Mouse (Mus musculus): Measurements from ENCODE around the gene Mindy3. TPM values are rescaled to one million over a fixed set of nuclear protein-coding genes. Genes with fewer than 3 reads are reported as not detected.
"Not testable (repeated sequence)": the region's sequence is repeated elsewhere in the genome, so short reads cannot be mapped to it uniquely, and the experiment has no call there.

Gene Mindy3
- 31.0 and 32.4 TPM in 2 replicates for polyA plus RNA-seq (2016; fragmentation: Nextera tagmentation; extraction: Ambion mirVana)

DNA sequence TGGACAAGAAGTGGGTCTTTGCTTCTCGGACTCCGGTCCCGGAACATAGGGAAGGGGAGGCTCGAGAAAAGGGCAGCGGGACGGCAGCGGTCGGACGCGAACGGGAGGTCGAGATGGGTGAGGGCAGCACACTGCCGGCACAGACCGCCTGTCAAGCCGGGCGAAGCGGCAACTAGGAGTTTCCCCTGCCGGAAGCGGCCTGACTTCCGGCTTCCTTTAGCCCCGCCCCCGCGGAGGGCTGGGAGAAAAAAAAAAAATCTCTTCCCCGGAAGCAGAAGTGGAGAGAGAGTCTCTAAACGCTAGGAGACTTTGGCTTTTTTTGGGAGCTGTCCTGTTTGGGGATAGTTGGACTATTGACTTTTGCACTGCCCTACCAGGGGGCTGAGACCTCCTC is at the start of gene Mindy3:
TSS of gene Mindy3 (minus strand) at position 209 of the 394 bp plus-strand sequence.
- Histone ChIP-seq H3K36me3 (no peaks in the 10 kb centered on the region), H3K9me3 (no peaks in the 10 kb centered on the region), H3K27me3 (ENCODE audit: insufficient read depth, poor library complexity, severe bottlenecking) (no peaks in the 10 kb centered on the region), H3K4me3 (peak within 1 kb of the TSS; percentile 89), H3K4me1 (peaks cover 10% of the 10 kb centered on the region), H3K27ac (peak within 1 kb of the TSS; percentile 84)
- under 1% methylated on average over 25 of the region's 25 CpGs for WGBS
- DNase-seq (ENCODE audit: low spot score) = peak; percentile 96

DNA sequence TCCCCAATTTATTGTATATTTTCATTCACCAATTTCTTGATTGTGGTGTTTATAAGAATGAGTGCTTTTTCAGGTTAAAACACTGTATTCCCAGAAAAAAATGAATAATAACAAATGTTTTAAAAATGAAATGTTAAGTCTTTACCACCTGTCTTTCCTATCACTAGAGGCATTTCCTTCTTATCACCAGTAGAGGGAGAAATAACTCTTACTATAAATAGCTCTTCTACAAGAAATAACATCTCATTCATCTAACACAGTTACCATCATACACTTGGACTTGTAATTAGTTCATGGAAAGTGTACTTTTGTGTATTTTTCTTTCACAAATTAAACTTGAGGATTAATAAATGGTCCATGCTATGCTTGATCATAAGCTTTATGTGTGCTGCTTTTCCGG is 40.5 kb upstream of the Mindy3 start:
- no peak for DNase-seq (ENCODE audit: low spot score)
- Histone ChIP-seq H3K27ac (no peak overlapping the region), H3K27me3 (ENCODE audit: insufficient read depth, poor library complexity, severe bottlenecking) (no peaks in the 10 kb centered on the region), H3K4me1 (no peaks in the 10 kb centered on the region), H3K9me3 (no peaks in the 10 kb centered on the region), H3K4me3 (no peak overlapping the region), H3K36me3 (no peaks in the 10 kb centered on the region)
- WGBS = 94% methylated on average over 1 of the region's 1 CpGs

DNA sequence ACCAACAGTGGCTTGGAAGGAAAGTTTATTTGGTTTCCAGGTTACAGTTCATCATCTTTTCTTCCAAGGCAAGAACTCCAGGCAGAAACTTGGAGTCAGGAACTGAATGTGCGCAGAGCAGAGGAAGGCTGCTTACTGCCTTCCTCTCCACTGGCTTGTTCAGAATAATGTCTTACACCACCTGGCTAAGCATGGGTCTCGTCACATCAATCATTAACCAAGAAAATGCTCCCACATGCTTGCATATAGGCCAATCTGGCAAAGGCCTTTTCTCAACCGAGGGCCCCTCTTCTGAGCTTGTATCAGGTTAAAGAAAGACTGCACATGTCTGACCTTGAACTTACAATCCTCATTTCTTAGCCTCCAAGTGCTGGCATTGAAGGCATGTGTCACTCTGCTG is 30.8 kb upstream of the Mindy3 start:
- Histone ChIP-seq H3K4me1 (no peaks in the 10 kb centered on the region), H3K27ac (no peak overlapping the region)
- WGBS = 78% methylated on average over 3 of the region's 3 CpGs

DNA sequence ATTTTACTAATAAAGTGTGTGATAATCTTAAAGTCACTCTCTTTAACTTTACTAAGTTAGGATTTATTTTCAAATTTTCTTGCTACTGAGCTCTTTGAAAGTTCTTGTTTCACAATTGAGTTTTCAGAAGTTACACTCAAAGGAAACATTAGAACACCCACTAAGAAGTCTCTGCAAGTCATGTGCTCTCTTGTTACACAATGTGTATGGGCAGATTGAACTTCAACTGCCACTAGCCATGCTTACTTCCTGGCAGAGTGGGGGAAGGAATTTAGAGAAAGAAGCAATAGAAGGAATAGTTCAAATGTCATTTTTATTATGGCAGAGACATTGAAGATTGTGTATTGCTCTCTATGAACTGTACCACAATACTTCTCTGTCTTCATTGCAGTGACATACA is 20.9 kb upstream of the Mindy3 start:
- H3K4me1 ChIP-seq = no peaks in the 10 kb centered on the region
- H3K9me3 ChIP-seq = no peaks in the 10 kb centered on the region
- no peak for DNase-seq (ENCODE audit: low spot score)
- no peaks in the 10 kb centered on the region for H3K27me3 ChIP-seq (ENCODE audit: insufficient read depth, poor library complexity, severe bottlenecking)
- H3K4me3 ChIP-seq = no peak overlapping the region
- no peak overlapping the region for H3K27ac ChIP-seq
- no peaks in the 10 kb centered on the region for H3K36me3 ChIP-seq

More for the DNA sequence above, 30.8 kb upstream of the Mindy3 start:
- no peaks in the 10 kb centered on the region for H3K9me3 ChIP-seq
- DNase-seq (ENCODE audit: low spot score) = no peak
- H3K27me3 ChIP-seq (ENCODE audit: insufficient read depth, poor library complexity, severe bottlenecking) = no peaks in the 10 kb centered on the region
- H3K4me3 ChIP-seq = no peak overlapping the region
- H3K36me3 ChIP-seq = no peaks in the 10 kb centered on the region

DNA sequence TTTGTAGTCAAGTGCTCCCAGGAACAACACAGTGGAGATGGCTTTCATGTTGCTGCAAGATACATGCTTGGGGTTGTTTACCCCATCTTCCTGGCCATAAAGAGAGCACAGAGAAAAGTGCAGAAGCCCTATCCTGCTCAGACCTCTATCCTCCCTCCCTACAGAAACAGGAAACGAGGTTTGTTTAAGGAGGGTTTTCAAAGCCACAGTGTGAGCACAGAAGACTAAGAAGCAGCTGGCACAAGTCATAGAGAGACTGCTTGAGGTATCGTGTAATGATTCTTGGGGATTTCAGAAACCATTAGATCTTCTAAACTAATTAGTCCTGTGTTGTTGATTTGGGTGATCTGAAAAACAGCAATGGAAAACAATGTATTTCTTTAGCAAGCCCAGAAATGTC is 20.3 kb upstream of the Mindy3 start:
- WGBS = 44% methylated on average over 2 of the region's 2 CpGs

DNA sequence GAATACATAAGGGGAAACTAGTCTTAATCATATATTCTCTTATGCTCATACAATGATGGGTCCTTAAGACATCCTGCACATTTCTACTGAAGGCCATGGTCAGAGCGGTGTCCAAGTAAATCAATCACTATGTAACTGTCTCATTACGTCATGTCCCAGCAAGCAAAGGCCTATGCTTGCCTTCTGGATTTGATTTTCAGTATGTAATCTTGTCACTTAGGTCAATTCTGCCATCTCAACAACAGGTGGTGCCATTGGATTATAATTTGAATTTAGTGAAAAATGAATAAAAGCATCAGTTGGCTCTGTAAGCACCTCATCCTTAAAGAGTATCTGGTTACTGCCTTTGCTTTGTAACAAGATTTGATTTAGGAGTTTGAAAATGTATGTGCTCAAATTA is 18.9 kb upstream of the Mindy3 start:
- WGBS = 83% methylated on average over 2 of the region's 2 CpGs
- DNase-seq (ENCODE audit: low spot score) = no peak
- Histone ChIP-seq H3K27me3 (ENCODE audit: insufficient read depth, poor library complexity, severe bottlenecking) (no peaks in the 10 kb centered on the region), H3K4me3 (no peak overlapping the region), H3K9me3 (no peaks in the 10 kb centered on the region), H3K27ac (no peak overlapping the region), H3K36me3 (no peaks in the 10 kb centered on the region), H3K4me1 (no peaks in the 10 kb centered on the region)

More for the DNA sequence above, 20.3 kb upstream of the Mindy3 start:
- H3K4me1 ChIP-seq = no peaks in the 10 kb centered on the region
- H3K27me3 ChIP-seq (ENCODE audit: insufficient read depth, poor library complexity, severe bottlenecking) = no peaks in the 10 kb centered on the region
- no peak for DNase-seq (ENCODE audit: low spot score)
- no peaks in the 10 kb centered on the region for H3K9me3 ChIP-seq
- no peak overlapping the region for H3K4me3 ChIP-seq
- no peaks in the 10 kb centered on the region for H3K36me3 ChIP-seq
- no peak overlapping the region for H3K27ac ChIP-seq

DNA sequence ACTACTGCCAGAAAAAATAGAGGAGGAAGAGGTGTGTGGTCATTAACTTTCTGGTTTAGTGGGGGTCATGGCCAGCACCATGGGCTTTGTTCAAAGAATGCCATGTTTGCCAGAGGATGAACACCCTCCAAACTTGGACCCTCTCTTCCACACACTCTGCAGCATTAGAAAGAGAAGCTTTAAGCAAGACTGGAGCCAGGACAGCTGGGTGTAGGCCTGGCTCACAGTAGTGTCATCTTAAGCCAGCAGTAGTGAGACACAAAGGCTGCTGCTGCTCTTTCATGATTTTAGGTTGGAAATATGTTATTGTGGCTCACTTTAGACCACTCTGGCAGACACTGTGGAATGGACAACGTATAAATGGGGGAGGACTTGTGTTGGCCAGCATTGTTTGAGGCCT is 12.8 kb upstream of the Mindy3 start:
- DNase-seq (ENCODE audit: low spot score) = no peak
- no peaks in the 10 kb centered on the region for H3K36me3 ChIP-seq
- H3K27me3 ChIP-seq (ENCODE audit: insufficient read depth, poor library complexity, severe bottlenecking) = no peaks in the 10 kb centered on the region
- H3K27ac ChIP-seq = no peak overlapping the region
- no peaks in the 10 kb centered on the region for H3K4me1 ChIP-seq
- no peak overlapping the region for H3K4me3 ChIP-seq
- H3K9me3 ChIP-seq = no peaks in the 10 kb centered on the region
- 74% methylated on average over 1 of the region's 1 CpGs for WGBS

DNA sequence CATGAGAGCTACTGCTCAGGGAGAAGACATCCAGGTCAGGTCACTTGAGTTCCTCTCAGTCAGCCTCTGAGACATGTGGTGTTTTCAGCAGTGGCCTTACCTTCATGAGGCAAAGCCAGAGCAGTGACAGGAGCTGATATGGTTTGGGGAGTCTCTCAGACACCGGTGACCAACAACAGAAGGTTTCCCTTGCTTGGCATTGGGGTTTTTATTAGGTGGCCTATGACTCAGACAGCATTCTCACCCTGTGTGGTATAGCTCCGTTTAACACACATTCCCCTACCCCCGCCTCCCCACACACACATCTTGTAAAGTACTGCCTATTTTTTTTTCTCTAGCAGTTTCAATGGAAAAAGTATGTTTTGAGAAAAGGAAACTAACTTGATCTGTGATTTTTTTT is 5.1 kb upstream of the Mindy3 start:
- H3K27ac ChIP-seq = no peak overlapping the region
- H3K27me3 ChIP-seq (ENCODE audit: insufficient read depth, poor library complexity, severe bottlenecking) = no peaks in the 10 kb centered on the region
- no peak overlapping the region for H3K4me3 ChIP-seq
- no peaks in the 10 kb centered on the region for H3K9me3 ChIP-seq
- DNase-seq (ENCODE audit: low spot score) = no peak
- H3K4me1 ChIP-seq = no peaks in the 10 kb centered on the region
- H3K36me3 ChIP-seq = no peaks in the 10 kb centered on the region
- WGBS = 71% methylated on average over 3 of the region's 3 CpGs

DNA sequence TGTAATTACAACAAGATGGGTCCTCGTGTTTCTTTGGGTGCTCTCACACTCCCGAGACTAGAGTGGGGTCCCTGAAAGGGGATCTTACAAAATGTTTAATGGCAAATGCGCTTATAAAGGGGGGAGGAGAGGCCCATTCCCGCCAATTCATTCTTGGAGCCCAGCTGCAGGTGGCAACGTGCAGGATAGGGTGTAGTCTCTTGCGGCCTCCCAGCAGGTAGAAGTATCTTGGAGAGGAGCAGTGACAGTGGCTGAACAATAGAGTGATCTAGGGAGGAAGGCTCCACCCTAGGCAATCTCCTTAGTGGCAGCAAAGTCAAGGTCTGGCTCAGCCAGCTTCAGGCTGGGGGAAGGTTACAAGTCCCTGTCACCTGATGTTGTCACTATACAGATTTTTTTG is 4.2 kb upstream of the Mindy3 start:
- 66% methylated on average over 6 of the region's 6 CpGs for WGBS
- not testable (repeated sequence) for H3K9me3 ChIP-seq

DNA sequence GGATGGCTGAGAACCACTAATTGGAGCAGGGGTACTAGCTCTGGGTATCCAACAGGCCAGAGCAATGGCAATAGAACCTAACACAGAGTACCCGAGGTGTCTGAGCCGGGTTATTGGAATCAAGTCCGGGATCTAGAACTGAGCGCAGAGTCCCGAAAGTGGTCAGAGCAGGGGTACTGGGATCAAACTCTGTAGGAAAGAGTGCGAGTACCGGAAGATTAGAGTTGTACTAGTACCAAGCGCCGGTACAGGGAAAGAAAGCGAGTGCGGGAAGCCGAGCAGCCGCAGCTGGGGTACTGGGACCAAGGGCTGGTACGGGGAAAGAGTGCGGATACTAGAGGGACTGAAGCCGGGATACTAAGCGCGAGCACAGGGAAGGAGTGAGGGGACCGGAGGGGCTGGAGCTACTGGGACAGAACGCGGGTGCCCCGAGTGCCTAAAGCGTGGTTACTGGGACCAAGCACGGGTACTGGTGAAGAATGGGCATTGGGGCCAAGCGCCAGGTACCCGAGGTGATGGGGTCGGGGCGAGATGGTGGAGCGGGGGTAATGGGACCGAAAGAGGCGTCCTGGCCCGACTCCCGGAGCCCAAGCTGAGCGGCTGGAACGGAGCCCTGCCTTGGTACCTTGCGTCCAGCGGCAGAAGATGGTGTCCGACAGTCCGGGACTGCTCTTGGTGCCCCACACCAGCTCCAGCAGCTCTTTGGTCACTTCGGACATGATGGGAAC is 572 bp downstream of the Mindy3 start:
- no peak for DNase-seq (ENCODE audit: low spot score)
- whole genome bisulfite sequencing = under 1% methylated on average over 40 of the region's 40 CpGs
- no peaks in the 10 kb centered on the region for H3K27me3 ChIP-seq (ENCODE audit: insufficient read depth, poor library complexity, severe bottlenecking)
- H3K4me1 ChIP-seq = peaks cover 12% of the 10 kb centered on the region
- peak overlapping the region; percentile 84 for H3K27ac ChIP-seq
- H3K36me3 ChIP-seq = no peaks in the 10 kb centered on the region
- H3K4me3 ChIP-seq = peak overlapping the region; percentile 89
- H3K9me3 ChIP-seq = no peaks in the 10 kb centered on the region

More for the DNA sequence above, 4.2 kb upstream of the Mindy3 start:
- not testable (repeated sequence) for H3K27ac ChIP-seq; H3K27me3 ChIP-seq (ENCODE audit: insufficient read depth, poor library complexity, severe bottlenecking); H3K4me1 ChIP-seq; DNase-seq (ENCODE audit: low spot score); H3K4me3 ChIP-seq; H3K36me3 ChIP-seq

DNA sequence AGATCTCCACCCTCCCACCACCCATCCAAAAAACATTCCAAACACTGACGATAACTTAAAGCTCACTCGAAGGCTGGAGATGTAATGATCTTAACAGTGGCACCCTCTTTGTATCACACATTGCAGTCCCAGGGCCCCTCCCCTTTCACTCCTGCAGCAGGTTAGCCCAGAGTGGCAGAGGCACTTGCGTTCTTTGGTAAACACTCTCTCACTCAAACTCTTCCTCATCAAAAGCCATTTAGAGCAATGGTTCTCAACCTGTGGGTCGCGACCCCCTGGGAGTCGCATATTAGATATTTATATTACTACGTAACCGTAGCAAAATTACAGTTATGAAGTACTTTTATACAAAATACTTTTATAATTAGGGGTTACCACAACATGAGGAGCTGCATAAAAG is 1.1 kb downstream of the Mindy3 start:
- Histone ChIP-seq H3K9me3 (no peaks in the 10 kb centered on the region), H3K4me3 (peak overlapping the region; percentile 89), H3K27me3 (ENCODE audit: insufficient read depth, poor library complexity, severe bottlenecking) (no peaks in the 10 kb centered on the region), H3K4me1 (peaks cover 13% of the 10 kb centered on the region), H3K27ac (peak overlapping the region; percentile 84; the same call in 1 of the 2 replicates), H3K36me3 (no peaks in the 10 kb centered on the region)
- no peak for DNase-seq (ENCODE audit: low spot score)
- 39% methylated on average over 8 of the region's 8 CpGs for WGBS

DNA sequence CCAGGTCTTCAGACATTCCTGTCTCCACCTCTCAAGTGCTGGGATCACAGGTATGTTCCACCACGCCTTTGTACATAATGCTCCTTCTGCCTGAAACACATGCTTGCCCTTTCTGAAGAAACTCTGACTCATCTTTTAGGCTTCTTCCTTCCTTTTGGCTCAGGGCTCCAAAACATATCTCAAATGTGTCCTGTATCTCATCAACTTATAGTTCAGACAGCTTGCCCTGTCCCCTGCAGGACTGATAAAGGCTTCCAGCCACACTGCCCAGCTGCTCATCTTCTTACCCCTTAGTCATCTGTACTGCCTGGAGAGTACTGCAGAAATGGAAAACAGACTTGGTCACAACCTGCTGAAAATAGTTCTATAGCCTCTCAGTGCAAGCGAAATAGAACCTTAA is 7.0 kb downstream of the Mindy3 start:
- H3K4me3 ChIP-seq = no peak overlapping the region
- no peaks in the 10 kb centered on the region for H3K27me3 ChIP-seq (ENCODE audit: insufficient read depth, poor library complexity, severe bottlenecking)
- H3K36me3 ChIP-seq = no peaks in the 10 kb centered on the region
- 60% methylated on average over 2 of the region's 2 CpGs for WGBS
- H3K9me3 ChIP-seq = no peaks in the 10 kb centered on the region
- H3K4me1 ChIP-seq = peaks cover 28% of the 10 kb centered on the region
- DNase-seq (ENCODE audit: low spot score) = no peak
- H3K27ac ChIP-seq = no peak overlapping the region

DNA sequence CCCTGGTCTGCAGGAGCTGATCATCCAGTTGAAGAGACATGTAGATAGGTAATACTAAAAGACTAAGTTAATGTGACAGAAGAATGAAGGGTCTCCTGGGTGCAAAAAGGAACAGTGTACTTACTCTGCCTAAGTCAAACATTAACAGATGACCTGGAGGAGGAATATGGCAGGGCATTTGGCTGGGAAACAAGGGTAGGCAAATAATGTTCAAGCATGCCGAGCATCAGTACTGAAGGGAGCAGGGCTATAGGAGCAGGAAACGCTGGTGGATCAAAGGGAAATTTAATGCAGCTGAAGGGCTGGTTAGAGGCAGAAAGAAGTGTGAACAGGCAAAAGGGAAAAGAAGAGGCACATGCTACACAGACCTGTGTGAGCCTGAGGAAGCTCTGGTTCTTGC is 8.1 kb downstream of the Mindy3 start:
- 34% methylated on average over 2 of the region's 2 CpGs for whole genome bisulfite sequencing
- H3K4me3 ChIP-seq = no peak overlapping the region
- DNase-seq (ENCODE audit: low spot score) = no peak

DNA sequence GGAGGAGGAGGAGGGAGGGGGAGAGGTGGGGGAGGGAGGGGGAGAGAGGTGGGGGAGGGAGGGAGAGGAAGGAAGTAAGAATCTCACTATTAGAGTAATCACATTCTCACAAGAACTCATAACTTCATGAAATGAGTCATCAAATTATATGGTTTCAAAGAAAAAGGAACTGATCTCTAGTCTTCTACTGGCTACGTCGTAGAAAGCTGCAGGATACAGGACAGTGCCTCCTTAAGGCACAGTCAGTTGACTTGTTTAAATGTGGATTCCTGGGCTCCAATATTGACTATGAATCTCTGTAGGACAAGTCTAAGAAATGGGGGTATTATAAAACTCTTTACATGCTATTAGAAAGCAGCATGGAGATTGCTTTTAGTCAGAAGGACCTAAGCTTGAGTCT is 12.5 kb downstream of the Mindy3 start:
- no peaks in the 10 kb centered on the region for H3K27me3 ChIP-seq (ENCODE audit: insufficient read depth, poor library complexity, severe bottlenecking)
- peaks cover 13% of the 10 kb centered on the region for H3K4me1 ChIP-seq
- no peak for DNase-seq (ENCODE audit: low spot score)
- H3K4me3 ChIP-seq = no peak overlapping the region
- H3K36me3 ChIP-seq = no peaks in the 10 kb centered on the region
- 95% methylated on average over 2 of the region's 2 CpGs for WGBS
- H3K9me3 ChIP-seq = no peaks in the 10 kb centered on the region
- H3K27ac ChIP-seq = no peak overlapping the region

More for the DNA sequence above, 8.1 kb downstream of the Mindy3 start:
- peaks cover 28% of the 10 kb centered on the region for H3K4me1 ChIP-seq
- H3K27me3 ChIP-seq (ENCODE audit: insufficient read depth, poor library complexity, severe bottlenecking) = no peaks in the 10 kb centered on the region
- H3K27ac ChIP-seq = no peak overlapping the region
- no peaks in the 10 kb centered on the region for H3K9me3 ChIP-seq
- H3K36me3 ChIP-seq = no peaks in the 10 kb centered on the region

Data from heart, embryonic 10.5 days (tissue).